Mouse (Mus musculus) right cerebral cortex, postnatal 14 days (tissue): ENCODE results near the gene Ide.
"Not testable (repeated sequence)": the region's sequence is repeated elsewhere in the genome, so short reads cannot be mapped to it uniquely, and the experiment has no call there.

Experiments
- DNase-seq: peaks from one replicate; pipeline ENCODE4 v3.0.0; 2022

Ide gene

DNA sequence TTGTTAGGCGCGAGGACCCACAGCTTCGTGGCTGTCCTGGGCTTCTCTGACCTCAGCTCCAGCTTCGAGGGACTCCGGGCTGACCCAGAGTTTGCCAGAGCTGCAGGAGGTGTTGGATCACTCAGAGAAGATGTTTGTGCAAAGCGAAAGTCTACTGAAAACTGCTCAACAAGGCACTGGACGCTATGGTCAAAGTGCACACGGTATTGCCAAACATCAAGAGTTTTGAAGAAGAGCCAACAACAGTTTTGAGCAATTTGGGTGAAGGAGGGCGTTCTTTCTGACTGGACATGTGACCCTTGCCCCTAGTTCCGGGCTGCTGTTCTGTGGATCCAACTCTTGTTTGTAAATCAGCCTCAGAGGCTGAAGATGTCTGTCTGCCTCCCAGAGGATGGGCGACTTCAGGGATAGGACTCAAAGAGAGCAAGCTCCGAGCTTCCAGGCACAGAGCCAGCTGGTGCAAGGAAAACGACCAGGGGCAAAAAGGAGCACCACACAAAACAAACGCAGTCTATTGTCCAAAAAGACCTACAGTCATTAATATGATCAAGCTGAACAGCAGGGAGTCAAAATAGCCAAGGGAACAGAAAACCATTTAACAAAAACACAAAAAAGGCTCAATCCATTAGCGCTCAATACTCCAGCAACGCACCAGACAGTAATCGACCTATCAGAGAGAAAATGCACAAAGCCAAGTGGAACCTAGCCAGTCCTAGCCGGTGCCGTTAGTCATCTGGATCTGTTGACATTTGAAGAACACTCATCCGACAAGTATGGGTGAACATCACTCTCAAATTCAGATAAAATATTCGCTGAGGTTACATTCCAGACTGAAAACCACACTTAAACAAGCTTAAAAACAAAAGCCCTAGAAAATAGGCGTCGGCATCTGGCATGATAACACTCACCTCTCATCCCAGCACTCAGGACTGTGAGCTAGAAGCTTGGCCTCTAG lies 73.4 kb downstream of the Ide start:
- no peak for DNase-seq

DNA sequence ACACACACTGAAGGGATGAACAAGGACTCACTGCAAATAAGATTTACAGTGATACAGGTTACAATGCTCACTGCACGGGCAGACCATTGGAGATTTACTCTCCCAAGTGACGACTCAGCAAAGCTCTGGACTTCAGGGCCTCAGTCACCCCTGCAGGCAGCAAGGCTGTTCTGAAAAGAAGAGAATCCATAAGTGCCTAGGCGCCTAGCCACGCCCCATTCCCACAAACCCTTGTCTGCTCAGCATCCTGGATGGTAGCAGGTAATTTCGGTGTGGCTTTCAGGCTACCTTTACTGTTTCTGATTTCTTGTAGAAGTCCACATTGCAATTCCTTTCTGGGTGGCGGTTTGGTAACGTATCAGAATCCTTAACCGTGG lies 74.1 kb downstream of the Ide start:
- DNase-seq = no peak

DNA sequence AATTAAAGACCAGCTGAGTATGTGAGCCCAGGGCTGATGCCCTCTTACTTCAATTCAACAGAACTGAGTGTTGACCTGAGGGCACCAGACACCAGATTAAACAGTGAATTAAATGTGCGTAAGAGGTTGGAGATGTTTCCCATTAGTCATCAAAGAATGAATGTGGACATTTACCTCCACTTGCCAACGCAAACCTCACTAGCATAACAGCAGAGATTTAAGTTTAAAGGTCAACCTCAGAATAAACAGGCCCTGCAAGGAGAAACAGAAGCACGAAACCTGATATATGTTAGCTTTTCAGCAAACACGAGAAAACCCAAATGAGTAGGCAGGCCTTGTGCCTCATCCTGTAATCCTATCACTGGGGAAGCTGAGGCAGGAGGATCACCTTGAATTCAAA lies 75.3 kb downstream of the Ide start:
- DNase-seq = no peak

DNA sequence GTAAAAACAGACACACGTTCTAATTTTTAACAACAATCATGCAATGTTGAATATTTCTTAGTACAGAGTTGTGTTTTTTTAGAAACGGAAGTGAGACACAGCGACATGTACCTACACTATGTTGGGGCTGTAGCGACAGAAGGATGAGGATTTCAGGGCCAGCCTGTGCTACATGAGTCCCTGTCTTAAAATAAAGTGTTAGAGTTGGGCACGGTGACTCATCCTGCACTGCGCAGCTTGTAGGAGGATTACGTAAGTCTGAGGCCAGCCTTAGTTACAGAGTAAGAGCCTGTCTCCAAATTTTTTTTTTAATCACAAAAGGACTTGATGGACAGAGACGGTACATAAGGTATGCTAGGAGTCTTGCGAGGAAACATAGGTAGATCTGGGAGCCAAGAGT lies 82.3 kb downstream of the Ide start:
- no peak for DNase-seq

DNA sequence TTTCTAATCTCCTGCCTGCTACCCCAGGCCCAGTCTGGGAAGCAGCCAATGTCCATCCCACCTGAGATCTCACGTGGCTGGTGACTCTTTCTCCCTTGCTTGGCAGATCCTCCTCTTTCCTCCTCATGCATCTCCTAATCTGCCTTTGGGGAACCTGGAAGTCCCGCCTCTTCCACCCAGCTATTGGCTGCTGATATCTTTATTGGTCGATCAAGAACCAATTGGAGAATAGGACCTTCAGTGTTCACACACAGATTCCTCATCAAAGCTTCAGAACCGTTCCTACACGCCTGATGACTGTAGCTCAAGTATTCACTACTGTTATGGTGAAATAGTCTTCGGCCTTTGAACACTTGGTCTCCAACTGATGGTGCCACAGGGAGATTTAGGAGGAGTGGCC lies 85.5 kb downstream of the Ide start:
- DNase-seq = no peak

DNA sequence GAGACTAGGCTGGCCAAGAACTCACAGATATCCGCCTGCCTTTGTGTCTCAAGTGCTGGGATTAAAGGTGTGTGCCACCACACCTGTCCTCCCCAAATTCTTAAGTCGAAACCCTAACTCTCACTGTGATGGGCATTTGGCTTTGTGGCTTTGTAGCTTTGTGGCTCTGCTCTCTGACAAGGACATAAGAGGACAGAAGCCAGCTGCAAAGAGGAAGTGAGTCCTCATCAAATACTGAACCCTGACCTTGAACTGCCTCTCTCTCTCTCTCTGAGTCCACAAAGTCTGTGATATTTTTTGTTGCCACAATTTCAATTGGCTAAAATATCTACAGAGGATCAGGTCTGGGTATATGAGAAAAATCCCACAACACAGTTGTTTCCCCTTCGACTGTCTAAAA lies 89.5 kb downstream of the Ide start:
- DNase-seq = no peak

DNA sequence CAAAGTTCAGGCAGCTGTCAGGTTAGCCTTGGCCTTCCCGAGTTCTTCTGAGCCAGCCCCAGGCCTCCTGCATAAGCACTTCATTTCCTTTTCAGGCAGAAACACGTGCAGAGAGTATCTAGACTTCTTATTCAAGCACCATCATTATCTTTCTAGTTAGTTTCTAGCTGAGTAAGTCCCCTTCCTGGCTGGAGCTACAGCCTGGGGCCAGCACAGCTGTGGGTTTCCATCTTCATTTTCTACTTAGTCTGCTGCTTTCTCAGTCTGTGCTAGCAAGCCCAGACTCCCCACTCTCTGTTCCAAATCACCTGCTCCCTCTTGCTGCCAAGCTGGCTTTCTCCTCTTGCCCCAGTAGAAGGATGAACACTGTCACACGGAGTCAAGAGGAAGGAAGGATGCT lies 90.8 kb downstream of the Ide start:
- no peak for DNase-seq

DNA sequence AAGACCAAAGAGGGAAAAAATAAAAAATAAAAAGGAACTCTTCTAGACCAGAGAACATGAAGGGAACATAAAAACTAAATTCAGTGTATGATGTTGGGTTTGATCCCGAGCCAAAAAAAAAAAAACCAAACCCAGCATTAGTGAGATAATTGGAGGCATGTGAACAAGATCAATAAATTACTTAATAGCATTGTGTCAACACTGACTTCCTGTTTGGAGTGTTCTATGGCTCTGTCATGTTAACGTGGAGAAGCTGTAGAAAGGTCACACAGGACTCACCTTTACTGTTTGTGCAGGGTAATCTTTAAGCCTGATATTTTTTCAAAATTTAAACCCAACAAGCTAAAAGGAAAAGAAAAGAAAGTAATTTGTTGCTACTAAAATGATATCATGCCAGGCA lies 94.9 kb downstream of the Ide start:
- DNase-seq = no peak

DNA sequence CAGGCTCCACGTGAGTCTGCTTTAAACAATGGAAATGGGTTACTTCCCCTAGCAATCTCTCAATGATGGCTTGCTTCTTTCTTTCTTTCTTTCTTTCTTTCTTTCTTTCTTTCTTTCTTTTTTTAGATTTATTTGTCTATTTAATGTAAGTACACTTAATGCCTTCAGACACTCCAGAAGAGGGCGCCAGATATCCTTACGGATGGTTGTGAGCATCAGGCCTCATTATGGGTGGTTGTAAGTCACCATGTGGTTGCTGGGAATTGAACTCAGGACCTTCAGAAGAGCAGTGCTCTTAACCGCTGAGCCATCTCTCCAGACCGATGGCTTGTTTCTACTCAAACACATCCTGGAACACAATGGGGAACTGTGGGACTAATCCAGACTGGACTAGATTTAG lies 96.5 kb downstream of the Ide start:
- DNase-seq = no peak

DNA sequence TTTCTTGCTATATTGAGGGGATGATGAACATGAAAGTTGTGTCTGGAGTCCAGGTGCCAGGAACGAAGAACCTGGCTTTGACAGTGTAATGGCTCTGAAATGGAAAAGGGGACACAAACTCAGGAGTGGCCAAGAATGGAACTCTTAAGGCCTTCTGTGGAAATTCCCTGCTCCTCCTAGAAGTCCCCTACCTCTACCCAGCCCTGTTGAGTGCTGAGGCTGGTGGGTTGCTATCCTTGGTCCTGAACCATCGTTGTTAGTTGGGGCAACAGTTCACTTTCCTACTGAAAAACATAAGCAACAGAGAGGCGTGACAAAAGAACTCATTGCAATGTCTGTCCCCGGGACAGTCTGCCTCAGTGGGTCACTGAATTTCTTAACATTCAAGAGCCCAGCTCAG lies 98.6 kb downstream of the Ide start:
- no peak for DNase-seq

DNA sequence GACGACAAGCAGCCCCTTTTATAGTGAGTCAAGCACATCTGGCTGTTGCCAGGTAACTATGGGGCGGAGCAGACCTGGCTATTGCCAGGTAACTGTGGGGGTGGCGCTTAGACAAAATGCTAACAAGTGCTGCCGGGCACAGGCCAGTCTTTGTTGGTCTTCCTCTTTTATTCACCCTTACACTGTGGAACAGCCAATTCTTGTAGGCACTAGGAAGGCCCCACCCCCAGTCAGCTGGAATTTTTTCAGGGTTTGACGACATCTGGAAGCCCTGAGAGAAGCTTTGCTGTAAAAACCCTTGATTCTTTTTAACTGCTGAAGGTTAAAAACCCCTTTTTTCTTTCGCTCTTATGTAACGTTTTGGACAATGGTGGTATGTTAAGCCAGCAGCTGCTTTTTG lies 99.0 kb downstream of the Ide start:
- DNase-seq = no peak

DNA sequence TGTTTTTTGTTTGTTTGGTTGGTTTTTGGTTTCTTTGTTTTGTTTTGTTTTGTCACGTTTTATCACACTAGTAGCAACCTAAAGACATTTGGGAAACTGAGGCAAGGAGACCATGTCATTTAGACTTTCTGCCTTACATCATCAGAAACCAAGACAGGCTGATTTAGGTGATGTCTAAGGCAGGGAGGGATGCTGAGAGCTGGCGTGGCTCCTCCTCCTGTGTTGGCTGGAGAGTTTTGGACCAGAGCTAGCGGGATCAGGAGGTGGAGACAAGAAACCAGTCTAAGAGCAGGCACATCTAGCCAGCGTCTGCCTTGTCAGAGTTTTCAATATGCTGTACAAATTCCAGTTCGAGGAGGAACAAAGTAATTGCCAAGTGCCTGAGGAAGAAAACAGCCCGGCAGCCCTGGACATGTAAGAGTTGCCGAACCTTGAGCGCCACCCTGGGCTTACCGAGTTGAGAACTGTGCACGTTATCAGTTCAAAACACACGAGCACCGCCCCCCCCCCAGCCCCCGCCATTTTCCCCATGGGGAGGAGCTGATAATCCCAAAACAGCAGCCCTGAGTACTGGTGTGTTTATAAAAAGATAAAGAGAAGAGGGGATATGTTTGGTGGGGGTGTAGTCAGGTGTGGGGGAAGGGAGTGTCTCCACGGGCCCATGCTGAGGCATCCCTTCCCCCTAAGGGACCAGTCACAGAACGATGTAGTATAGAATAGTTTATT lies 99.8 kb downstream of the Ide start:
- no peak for DNase-seq

DNA sequence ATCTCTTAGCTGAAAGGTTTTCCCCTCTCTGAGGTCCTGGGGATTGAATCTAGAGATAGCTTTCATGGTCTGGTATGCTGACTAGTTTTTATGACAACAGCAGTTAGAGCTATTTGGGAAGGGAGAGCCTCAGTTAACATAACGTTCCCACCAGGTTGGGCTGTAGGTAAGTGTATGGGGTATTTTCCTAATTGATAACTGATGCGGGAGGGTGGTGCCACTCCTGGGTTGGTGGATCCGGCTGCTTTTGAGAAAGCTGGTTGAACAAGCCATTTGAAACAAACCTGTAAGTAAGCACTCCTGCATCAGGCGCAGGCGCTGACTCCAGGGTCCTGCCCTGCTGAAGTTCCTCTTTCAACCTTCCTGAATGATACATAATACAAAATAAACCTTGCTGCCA lies 100.3 kb downstream of the Ide start:
- no peak for DNase-seq

DNA sequence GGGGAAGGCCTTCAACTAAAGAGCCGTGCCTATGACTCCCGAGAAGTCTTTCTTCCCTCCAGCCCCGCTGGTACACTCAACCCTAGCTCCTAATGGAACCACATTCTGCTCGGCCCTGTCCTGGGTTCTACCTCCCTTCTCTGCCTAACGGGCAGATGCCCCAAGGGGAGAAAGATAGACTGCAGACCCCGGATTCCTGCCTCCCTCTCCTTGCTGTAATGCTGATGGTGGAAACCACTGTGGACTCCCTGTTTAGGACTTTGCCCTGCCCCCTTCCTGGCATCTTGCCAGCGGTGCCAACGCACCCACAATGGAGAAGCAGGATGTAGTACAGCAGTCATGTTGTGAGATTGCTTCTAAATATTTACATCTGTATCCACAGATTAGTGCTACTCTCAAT lies 101.8 kb downstream of the Ide start:
- no peak for DNase-seq

DNA sequence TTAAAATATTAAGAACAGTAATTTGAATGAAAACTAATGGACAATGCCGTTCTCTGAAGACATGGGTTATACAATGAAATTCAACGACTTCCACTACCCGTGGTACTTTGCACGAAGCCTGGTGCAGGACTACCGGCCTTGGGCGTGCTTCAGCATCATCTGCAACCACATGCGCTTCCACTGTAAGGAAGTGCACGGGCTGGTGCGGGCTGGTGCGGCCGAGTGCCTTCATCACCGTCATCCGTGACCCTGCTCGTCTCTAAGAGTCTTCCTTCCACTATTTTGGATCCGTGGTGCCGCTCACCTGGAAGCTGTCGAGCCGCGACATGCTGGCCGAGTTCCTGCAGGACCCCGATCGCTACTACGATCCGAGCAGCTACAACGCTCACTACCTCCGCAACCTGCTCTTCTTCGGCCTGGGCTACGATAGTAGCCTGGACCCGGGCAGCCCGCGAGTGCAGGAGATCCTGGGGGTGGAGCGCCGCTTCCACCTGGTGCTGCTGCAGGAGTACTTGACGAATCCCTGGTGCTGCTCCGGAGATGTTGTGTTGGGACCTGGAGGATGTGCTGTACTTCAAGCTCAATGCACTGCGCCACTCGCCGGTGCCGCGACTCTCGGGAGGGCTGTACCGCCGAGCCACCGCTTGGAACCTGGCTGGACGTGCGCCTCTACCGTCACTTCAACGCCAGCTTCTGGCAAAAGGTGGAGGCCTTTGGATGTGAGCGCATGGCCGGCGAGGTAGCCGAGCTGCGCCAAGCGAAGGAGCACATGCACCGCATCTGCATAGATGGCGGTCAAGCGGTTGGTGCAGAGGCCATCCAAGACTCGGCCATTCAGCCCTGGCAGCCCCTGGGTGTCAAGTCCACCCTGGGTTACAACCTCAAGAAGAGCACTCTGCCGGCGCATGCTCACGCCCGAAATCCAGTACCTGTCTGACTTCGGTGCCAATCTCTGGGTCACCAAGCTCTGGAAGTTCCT lies 103.8 kb downstream of the Ide start:
- DNase-seq = no peak

DNA sequence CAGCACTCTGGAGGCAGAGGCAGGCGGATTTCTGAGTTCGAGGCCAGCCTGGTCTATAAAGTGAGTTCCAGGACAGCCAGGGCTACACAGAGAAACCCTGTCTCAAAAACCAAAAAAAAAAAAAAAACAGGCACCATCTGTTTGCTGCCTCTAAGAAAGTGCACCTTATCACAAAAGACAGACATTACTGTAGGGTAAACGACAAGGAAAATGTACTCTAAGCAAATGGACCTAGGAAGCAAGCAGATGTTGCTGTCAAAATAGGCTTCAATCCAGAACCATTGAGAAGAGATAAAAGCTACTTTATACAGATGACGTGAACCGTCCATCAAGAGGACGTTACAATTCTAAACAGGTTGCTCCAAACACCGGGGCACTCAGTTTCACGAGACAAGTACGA lies 105.1 kb downstream of the Ide start:
- DNase-seq = not testable (repeated sequence)

DNA sequence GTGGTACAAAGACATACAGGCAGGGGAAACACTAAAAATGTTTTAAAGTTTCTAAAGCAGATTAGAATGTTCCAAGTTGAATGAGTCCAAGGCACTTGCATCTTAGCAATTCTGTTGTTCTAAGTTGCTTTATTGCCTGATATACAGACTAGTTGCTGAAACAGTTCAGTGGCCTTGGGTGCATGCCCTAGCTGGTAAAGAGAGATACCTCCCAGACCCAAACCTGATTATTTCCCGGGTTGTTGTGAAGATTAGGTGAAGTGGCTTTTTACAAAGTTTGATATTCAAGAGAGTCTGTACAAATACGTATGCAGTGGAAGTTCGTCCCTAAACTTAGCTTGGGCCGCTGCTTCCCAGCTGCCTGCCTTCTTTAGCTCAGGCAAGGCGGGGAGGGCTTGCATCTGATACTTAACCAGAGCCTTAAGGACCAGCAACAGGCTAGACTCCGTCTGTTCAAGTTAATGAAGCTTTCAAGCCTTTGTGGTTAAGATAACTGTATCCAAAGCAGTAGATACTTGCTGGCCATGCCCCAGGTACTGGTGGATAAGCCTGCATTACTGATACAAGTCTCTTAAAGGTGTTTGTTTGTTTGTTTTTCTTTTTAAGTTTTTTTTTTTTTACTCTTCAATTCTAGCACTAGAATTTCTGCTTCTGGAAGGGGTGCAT lies 112.3 kb downstream of the Ide start:
- no peak for DNase-seq
